Mouse (Mus musculus): ENCODE measurements around the gene Gm20518. TPM values are rescaled to one million over a fixed set of nuclear protein-coding genes. Genes with fewer than 3 reads are reported as not detected.

Gm20518 gene
- total and polyA plus RNA-seq, 2 experiments = 0.09 to 0.34 TPM

- 90% methylated on average over 6 of the region's 6 CpGs for WGBS
- no peak overlapping the region for H3K4me3 ChIP-seq (ENCODE audit: insufficient read depth, low read depth, low read length)
- no peak overlapping the region for H3K27ac ChIP-seq (replicated peaks; ENCODE audit: insufficient read depth, low read depth, low read length)
- H3K9ac ChIP-seq (ENCODE audit: low read depth, low read length) = no peak overlapping the region
- H3K79me2 ChIP-seq (ENCODE audit: control insufficient read depth, insufficient read depth, low read length) = no peaks in the 10 kb centered on the region
- H3K4me1 ChIP-seq (ENCODE audit: control insufficient read depth, insufficient read depth, low read length) = no peaks in the 10 kb centered on the region
- DNase-seq (ENCODE audit: extremely low read depth, low read depth, low spot score) = no peak
- peaks cover 55% of the 10 kb centered on the region for H3K36me3 ChIP-seq (ENCODE audit: control insufficient read depth, insufficient read depth, low read length)
- no peak for TF ChIP-seq CTCF (IDR thresholded peaks at IDR 0.05; ENCODE audit: low read depth, low read length)
- no peak for TF ChIP-seq POLR2A (IDR thresholded peaks at IDR 0.05; ENCODE audit: extremely low read depth, insufficient read depth, low read length)
- H3K27me3 ChIP-seq (ENCODE audit: control insufficient read depth, insufficient read depth, low read length) = no peaks in the 10 kb centered on the region
Observed at GRCm38 (mm10) chr16:17849486-17849885, 42.0 kb downstream of the Gm20518 start.

GRCm38 (mm10) chr16:17848928-17849327 lies 42.5 kb downstream of the Gm20518 start:
- peaks cover 50% of the 10 kb centered on the region for H3K36me3 ChIP-seq (ENCODE audit: control insufficient read depth, insufficient read depth, low read length)
- TF ChIP-seq POLR2A (IDR thresholded peaks at IDR 0.05; ENCODE audit: extremely low read depth, insufficient read depth, low read length) (no peak), CTCF (IDR thresholded peaks at IDR 0.05; ENCODE audit: low read depth, low read length) (peak; percentile 61)
- no peak overlapping the region for H3K4me3 ChIP-seq (ENCODE audit: insufficient read depth, low read depth, low read length)
- H3K27ac ChIP-seq (replicated peaks; ENCODE audit: insufficient read depth, low read depth, low read length) = no peak overlapping the region
- H3K9ac ChIP-seq (ENCODE audit: low read depth, low read length) = no peak overlapping the region
- H3K79me2 ChIP-seq (ENCODE audit: control insufficient read depth, insufficient read depth, low read length) = no peaks in the 10 kb centered on the region
- no peaks in the 10 kb centered on the region for H3K27me3 ChIP-seq (ENCODE audit: control insufficient read depth, insufficient read depth, low read length)
- no peaks in the 10 kb centered on the region for H3K4me1 ChIP-seq (ENCODE audit: control insufficient read depth, insufficient read depth, low read length)
- peak; percentile 43 for DNase-seq (ENCODE audit: extremely low read depth, low read depth, low spot score)
- WGBS = 41% methylated on average over 1 of the region's 1 CpGs

GRCm38 (mm10) chr16:17848431-17848830 lies 43.0 kb downstream of the Gm20518 start:
- Histone ChIP-seq H3K4me3 (ENCODE audit: insufficient read depth, low read depth, low read length) (no peak overlapping the region), H3K27ac (replicated peaks; ENCODE audit: insufficient read depth, low read depth, low read length) (no peak overlapping the region), H3K4me1 (ENCODE audit: control insufficient read depth, insufficient read depth, low read length) (no peaks in the 10 kb centered on the region), H3K27me3 (ENCODE audit: control insufficient read depth, insufficient read depth, low read length) (no peaks in the 10 kb centered on the region), H3K79me2 (ENCODE audit: control insufficient read depth, insufficient read depth, low read length) (no peaks in the 10 kb centered on the region), H3K9ac (ENCODE audit: low read depth, low read length) (no peak overlapping the region), H3K36me3 (ENCODE audit: control insufficient read depth, insufficient read depth, low read length) (peaks cover 49% of the 10 kb centered on the region)
- DNase-seq (ENCODE audit: extremely low read depth, low read depth, low spot score) = no peak
- TF ChIP-seq CTCF (IDR thresholded peaks at IDR 0.05; ENCODE audit: low read depth, low read length) = no peak
- TF ChIP-seq POLR2A (IDR thresholded peaks at IDR 0.05; ENCODE audit: extremely low read depth, insufficient read depth, low read length) = no peak
- WGBS = 84% methylated on average over 6 of the region's 6 CpGs

GRCm38 (mm10) chr16:17843701-17844365 lies 47.6 kb downstream of the Gm20518 start:
- Histone ChIP-seq H3K27me3 (ENCODE audit: control insufficient read depth, insufficient read depth, low read length) (no peaks in the 10 kb centered on the region), H3K27ac (replicated peaks; ENCODE audit: insufficient read depth, low read depth, low read length) (no peak overlapping the region), H3K4me3 (ENCODE audit: insufficient read depth, low read depth, low read length) (no peak overlapping the region), H3K36me3 (ENCODE audit: control insufficient read depth, insufficient read depth, low read length) (peaks cover 44% of the 10 kb centered on the region), H3K9ac (ENCODE audit: low read depth, low read length) (no peak overlapping the region), H3K79me2 (ENCODE audit: control insufficient read depth, insufficient read depth, low read length) (no peaks in the 10 kb centered on the region), H3K4me1 (ENCODE audit: control insufficient read depth, insufficient read depth, low read length) (no peaks in the 10 kb centered on the region)
- no peak for TF ChIP-seq CTCF (IDR thresholded peaks at IDR 0.05; ENCODE audit: low read depth, low read length)
- no peak for TF ChIP-seq POLR2A (IDR thresholded peaks at IDR 0.05; ENCODE audit: extremely low read depth, insufficient read depth, low read length)
- WGBS = 92% methylated on average over 10 of the region's 10 CpGs
- DNase-seq (ENCODE audit: extremely low read depth, low read depth, low spot score) = no peak

GRCm38 (mm10) chr16:17842437-17842836 lies 49.0 kb downstream of the Gm20518 start:
- DNase-seq (ENCODE audit: extremely low read depth, low read depth, low spot score) = no peak
- Histone ChIP-seq H3K36me3 (ENCODE audit: control insufficient read depth, insufficient read depth, low read length) (peaks cover 34% of the 10 kb centered on the region), H3K27ac (replicated peaks; ENCODE audit: insufficient read depth, low read depth, low read length) (no peak overlapping the region), H3K4me3 (ENCODE audit: insufficient read depth, low read depth, low read length) (no peak overlapping the region), H3K79me2 (ENCODE audit: control insufficient read depth, insufficient read depth, low read length) (no peaks in the 10 kb centered on the region), H3K9ac (ENCODE audit: low read depth, low read length) (no peak overlapping the region), H3K27me3 (ENCODE audit: control insufficient read depth, insufficient read depth, low read length) (no peaks in the 10 kb centered on the region), H3K4me1 (ENCODE audit: control insufficient read depth, insufficient read depth, low read length) (no peaks in the 10 kb centered on the region)
- 98% methylated on average over 7 of the region's 7 CpGs for WGBS
- no peak for TF ChIP-seq CTCF (IDR thresholded peaks at IDR 0.05; ENCODE audit: low read depth, low read length)

- WGBS = 86% methylated on average over 4 of the region's 4 CpGs
- no peak for TF ChIP-seq POLR2A (IDR thresholded peaks at IDR 0.05; ENCODE audit: extremely low read depth, insufficient read depth, low read length)
- no peak for TF ChIP-seq CTCF (IDR thresholded peaks at IDR 0.05; ENCODE audit: low read depth, low read length)
- H3K9ac ChIP-seq (ENCODE audit: low read depth, low read length) = no peak overlapping the region
- no peak overlapping the region for H3K27ac ChIP-seq (replicated peaks; ENCODE audit: insufficient read depth, low read depth, low read length)
- no peaks in the 10 kb centered on the region for H3K4me1 ChIP-seq (ENCODE audit: control insufficient read depth, insufficient read depth, low read length)
- DNase-seq (ENCODE audit: extremely low read depth, low read depth, low spot score) = no peak
- peaks cover 18% of the 10 kb centered on the region for H3K36me3 ChIP-seq (ENCODE audit: control insufficient read depth, insufficient read depth, low read length)
- no peaks in the 10 kb centered on the region for H3K79me2 ChIP-seq (ENCODE audit: control insufficient read depth, insufficient read depth, low read length)
- 0 out of 2 replicates have a peak, but pooled peaks cover 2% of the 10 kb centered on the region for H3K27me3 ChIP-seq (ENCODE audit: control insufficient read depth, insufficient read depth, low read length)
- H3K4me3 ChIP-seq (ENCODE audit: insufficient read depth, low read depth, low read length) = no peak overlapping the region
Observed at GRCm38 (mm10) chr16:17839976-17840375, 51.5 kb downstream of the Gm20518 start.
